Mouse (Mus musculus): ENCODE data around the gene Pi4k2a.
A peak's percentile ranks its signal among the peaks of the same experiment; 100 is the strongest.

Gene Pi4k2a

GRCm38 (mm10) chr19:42135070-42135469 lies 44.8 kb downstream of the Pi4k2a start:
- no peak for DNase-seq (ENCODE audit: low read depth, low spot score)

- DNase-seq (ENCODE audit: low read depth, low spot score) = no peak
Observed at GRCm38 (mm10) chr19:42136126-42136525, 45.9 kb downstream of the Pi4k2a start.

- DNase-seq (ENCODE audit: low read depth, low spot score) = no peak
Observed at GRCm38 (mm10) chr19:42137167-42137672, 47.0 kb downstream of the Pi4k2a start.

GRCm38 (mm10) chr19:42138517-42139285 lies 48.4 kb downstream of the Pi4k2a start:
- no peak for DNase-seq (ENCODE audit: low read depth, low spot score)

GRCm38 (mm10) chr19:42139724-42140517 lies 49.7 kb downstream of the Pi4k2a start:
- DNase-seq (ENCODE audit: low read depth, low spot score) = no peak

- DNase-seq (ENCODE audit: low read depth, low spot score) = no peak
Observed at GRCm38 (mm10) chr19:42141998-42142397, 51.7 kb downstream of the Pi4k2a start.

GRCm38 (mm10) chr19:42142757-42143156 lies 52.5 kb downstream of the Pi4k2a start:
- no peak for DNase-seq (ENCODE audit: low read depth, low spot score)

- DNase-seq (ENCODE audit: low read depth, low spot score) = no peak
Observed at GRCm38 (mm10) chr19:42144067-42144466, 53.8 kb downstream of the Pi4k2a start.

GRCm38 (mm10) chr19:42144541-42145167 lies 54.4 kb downstream of the Pi4k2a start:
- peak; percentile 94 for DNase-seq (ENCODE audit: low read depth, low spot score)

- DNase-seq (ENCODE audit: low read depth, low spot score) = no peak
Observed at GRCm38 (mm10) chr19:42145210-42145609, 54.9 kb downstream of the Pi4k2a start.

GRCm38 (mm10) chr19:42145731-42146130 lies 55.5 kb downstream of the Pi4k2a start:
- DNase-seq (ENCODE audit: low read depth, low spot score) = no peak

GRCm38 (mm10) chr19:42146276-42147010 lies 56.2 kb downstream of the Pi4k2a start:
- DNase-seq (ENCODE audit: low read depth, low spot score) = no peak

GRCm38 (mm10) chr19:42147170-42147768 lies 57.0 kb downstream of the Pi4k2a start, which contains the start of gene Marveld1:
TSS of gene Marveld1 (plus strand) at chr19:42147400.
- DNase-seq (ENCODE audit: low read depth, low spot score) = peak; percentile 63

- DNase-seq (ENCODE audit: low read depth, low spot score) = peak; percentile 65
Observed at GRCm38 (mm10) chr19:42147769-42148568, 57.7 kb downstream of the Pi4k2a start.

GRCm38 (mm10) chr19:42148569-42148860 lies 58.2 kb downstream of the Pi4k2a start:
- no peak for DNase-seq (ENCODE audit: low read depth, low spot score)

- peak; percentile 87 for DNase-seq (ENCODE audit: low read depth, low spot score)
Observed at GRCm38 (mm10) chr19:42151990-42152389, 61.7 kb downstream of the Pi4k2a start.

- DNase-seq (ENCODE audit: low read depth, low spot score) = no peak
Observed at GRCm38 (mm10) chr19:42157493-42158237, 67.4 kb downstream of the Pi4k2a start.

- no peak for DNase-seq (ENCODE audit: low read depth, low spot score)
Observed at GRCm38 (mm10) chr19:42158246-42159017, 68.2 kb downstream of the Pi4k2a start.

GRCm38 (mm10) chr19:42163764-42164163 lies 73.5 kb downstream of the Pi4k2a start, which contains the start of gene Zfyve27:
TSS of gene Zfyve27 (plus strand) at chr19:42163951.
- no peak for DNase-seq (ENCODE audit: low read depth, low spot score)

Measured in CD4-positive, CD25-positive, alpha-beta regulatory T cell, adult 2 months (primary cell).